ENCODE assay signal across 9 mouse cellular contexts in the genomic region with DNA sequence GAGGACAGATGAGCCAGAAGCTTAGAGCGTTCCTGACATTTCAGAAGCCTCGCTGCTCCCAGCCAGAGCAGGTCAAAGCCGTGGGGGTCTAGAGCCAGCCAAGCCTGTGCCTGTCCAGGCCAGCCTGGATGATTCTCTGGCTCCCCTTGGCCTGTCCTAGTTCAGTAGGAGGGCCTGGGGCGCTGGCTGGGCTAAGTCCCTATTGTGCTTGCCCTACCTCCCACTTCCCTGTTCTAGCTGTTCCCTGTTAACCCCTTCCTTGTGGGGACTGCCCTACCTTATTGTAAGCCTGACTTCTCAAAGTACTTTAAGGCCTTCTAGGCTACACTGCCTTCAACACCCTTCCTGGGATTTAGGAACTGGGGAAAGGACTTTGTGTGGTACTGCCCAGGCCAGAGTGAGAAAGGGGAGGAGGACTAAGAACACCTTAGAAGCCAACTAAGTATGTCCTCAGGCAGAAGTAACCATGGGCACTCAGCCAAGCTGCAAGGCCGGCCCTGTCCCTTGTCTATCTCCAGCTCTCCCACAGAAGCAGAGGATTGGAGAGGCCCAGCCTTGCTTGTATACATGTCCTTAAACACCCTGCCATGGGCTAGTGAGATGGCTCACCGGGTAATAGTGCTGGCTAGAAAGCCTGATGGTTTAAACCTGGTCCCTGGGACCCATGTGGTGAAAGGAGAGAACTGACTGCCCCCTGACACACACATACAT. TPM values are rescaled to one million over a fixed set of nuclear protein-coding genes. Genes with fewer than 3 reads are reported as not detected.
DNase-seq lines count a peak whose midpoint lies in the region; ATAC-seq and TF ChIP-seq lines count a peak whose summit lies in the region.
"Had no signal": no experiment of that assay in that cellular context is flagged by ENCODE, and none has a peak within 500 bp of the region (broad histone marks: within the 10 kb centered on the region; RNA-seq: fewer than 3 reads in every experiment).

No protein-coding gene starts in this region.

- ATAC-seq in kidney, embryonic 14.5 days (ENCODE audit: low FRiP score, low TSS enrichment), result peak; percentile 11; the same call in 1 of the 2 replicates
- peak; percentile 18 for ATAC-seq in liver, embryonic 14.5 days (ENCODE audit: insufficient read depth)
- ATAC-seq in megakaryocyte, adult 5-6 weeks (ENCODE audit: poor library complexity, severe bottlenecking), result no peak

- H3K9me3 ChIP-seq in kidney, embryonic 14.5 days (ENCODE audit: control insufficient read depth, low read length), result no peaks in the 10 kb centered on the region
- no peaks in the 10 kb centered on the region for H3K9me3 ChIP-seq in erythroblast, embryonic 14.5 days (ENCODE audit: control insufficient read depth, low read length)
- H3K9me3 ChIP-seq in liver, embryonic 14.5 days (ENCODE audit: control insufficient read depth, low read length), result no peaks in the 10 kb centered on the region

- H3K27me3 ChIP-seq in kidney, embryonic 14.5 days (ENCODE audit: control insufficient read depth, insufficient read depth, low read length), result no peaks in the 10 kb centered on the region
- no peaks in the 10 kb centered on the region for H3K27me3 ChIP-seq in erythroblast, embryonic 14.5 days (ENCODE audit: control insufficient read depth)
- no peaks in the 10 kb centered on the region for H3K27me3 ChIP-seq in liver, embryonic 14.5 days (ENCODE audit: control insufficient read depth, insufficient read depth, low read length)

- no peak overlapping the region for H3K4me3 ChIP-seq in kidney, embryonic 14.5 days (ENCODE audit: low read length)
- peak overlapping the region; percentile 55 for H3K4me3 ChIP-seq in erythroblast, embryonic 14.5 days (replicated peaks)
- peak overlapping the region in 1 of 2 experiments; percentile 30; a peak in 2 of 4 replicates for H3K4me3 ChIP-seq in liver, embryonic 14.5 days (ENCODE audit: insufficient read depth in 1 of 2, low read depth in 2 of 2, low read length in 2 of 2)

- H3K36me3 ChIP-seq in kidney, embryonic 14.5 days (ENCODE audit: control insufficient read depth, insufficient read depth, low read length), result peaks cover 32% of the 10 kb centered on the region
- peaks cover 100% of the 10 kb centered on the region for H3K36me3 ChIP-seq in erythroblast, embryonic 14.5 days (ENCODE audit: control insufficient read depth)
- peaks cover 57% of the 10 kb centered on the region for H3K36me3 ChIP-seq in liver, embryonic 14.5 days (replicated peaks; ENCODE audit: control insufficient read depth, insufficient read depth, low read depth)

- no peak for TF ChIP-seq EP300 in liver, embryonic 14.5 days (IDR thresholded peaks at IDR 0.05; ENCODE audit: low read depth)

- no peak overlapping the region for H3K27ac ChIP-seq in kidney, embryonic 14.5 days (ENCODE audit: low read depth, low read length)
- peak overlapping the region; percentile 99 for H3K27ac ChIP-seq in liver, embryonic 14.5 days

- H3K4me2 ChIP-seq in kidney, embryonic 14.5 days (replicated peaks; ENCODE audit: low read depth, low read length), result no peak overlapping the region
- peak overlapping the region; percentile 82 for H3K4me2 ChIP-seq in liver, embryonic 14.5 days (ENCODE audit: low read depth)

- H3K9ac ChIP-seq in kidney, embryonic 14.5 days (ENCODE audit: low read depth, low read length), result no peak overlapping the region
- H3K9ac ChIP-seq in liver, embryonic 14.5 days (replicated peaks), result peak overlapping the region; percentile 90
- H3K9ac ChIP-seq: forebrain, postnatal 0 days had no signal

- no peak for DNase-seq in kidney, adult 18-20 months
- peak; percentile 59 for DNase-seq in adipocyte (ENCODE audit: low spot score)
- no peak for DNase-seq in liver, embryonic 14.5 days (ENCODE audit: low read depth in 3 of 3, low spot score in 3 of 3)
- no peak for DNase-seq in thymus, adult 18-20 months
- no peak for DNase-seq in thymus, postnatal 14 days
- DNase-seq: forebrain, postnatal 0 days had no signal

- peaks cover 37% of the 10 kb centered on the region for H3K4me1 ChIP-seq in kidney, embryonic 14.5 days (ENCODE audit: control insufficient read depth, insufficient read depth, low read length)
- H3K4me1 ChIP-seq in erythroblast, embryonic 14.5 days (ENCODE audit: control insufficient read depth), result peaks cover 97% of the 10 kb centered on the region
- peaks cover 80% of the 10 kb centered on the region in 2 experiments for H3K4me1 ChIP-seq in liver, embryonic 14.5 days (replicated peaks; ENCODE audit: control insufficient read depth in 2 of 2, insufficient read depth in 2 of 2, low read length in 1 of 2)

- no peak for TF ChIP-seq CTCF in liver, embryonic 14.5 days (IDR thresholded peaks at IDR 0.05; ENCODE audit: low read depth)

- WGBS in kidney, embryonic 14.5 days, result 47% methylated on average over 6 of the region's 6 CpGs
- 62% methylated on average over 6 of the region's 6 CpGs for WGBS in liver, embryonic 14.5 days (ENCODE audit: insufficient replicate concordance)

RNA-seq across cellular contexts. Expression of gene Hs6st1, which starts 22.0 kb away (rescaled TPM):
- 8.9 and 10.1 TPM in 2 replicates for polyA plus RNA-seq in kidney, embryonic 14.5 days (2014; fragmentation: Nextera tagmentation; extraction: Ambion mirVana)
- 19.5 and 20.5 TPM in 2 replicates for polyA plus RNA-seq in erythroblast, embryonic 14.5 days (2012)
- 29.3 and 31.0 TPM in 2 replicates for polyA plus RNA-seq in liver, embryonic 14.5 days (2012; rRNA removed)
- polyA plus RNA-seq in liver, embryonic 14.5 days (2014; fragmentation: Nextera tagmentation; extraction: Ambion mirVana), result 6.8 and 12.0 TPM in 2 replicates
- total RNA-seq in megakaryocyte, adult 5-6 weeks (2015), result 28.7 and 30.0 TPM in 2 replicates
- total RNA-seq in megakaryocyte, adult 5-6 weeks (2017), result 16.0 and 17.0 TPM in 2 replicates
